Mouse (Mus musculus): Measurements from ENCODE around the gene Ech1.

Gene Ech1

GRCm38 (mm10) chr7:28824941-28825685 lies at the start of gene Ech1:
Ech1 (plus strand) TSS chr7:28825217.
- DNase-seq (ENCODE audit: low spot score) = peak; percentile 94

DNA sequence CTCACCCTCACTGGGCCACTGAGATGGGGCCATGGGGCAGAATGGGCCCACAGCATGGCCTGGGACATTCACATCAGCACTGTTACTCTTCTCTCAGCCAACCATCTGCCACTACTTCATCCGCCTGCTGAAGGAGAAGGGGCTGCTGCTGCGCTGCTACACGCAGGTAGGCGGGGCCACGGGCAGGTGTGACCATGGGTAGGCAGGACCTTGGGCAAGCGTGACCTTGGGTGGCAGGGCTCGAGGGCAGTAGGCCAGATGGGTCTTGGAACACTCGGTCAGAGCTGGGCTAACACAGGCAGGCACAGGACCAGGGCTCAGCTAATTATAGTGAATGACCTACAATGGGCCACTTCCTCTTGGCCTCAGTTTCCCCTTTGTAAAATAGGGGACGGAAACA lies 46.2 kb upstream of the Ech1 start:
- DNase-seq (ENCODE audit: low spot score) = no peak

DNA sequence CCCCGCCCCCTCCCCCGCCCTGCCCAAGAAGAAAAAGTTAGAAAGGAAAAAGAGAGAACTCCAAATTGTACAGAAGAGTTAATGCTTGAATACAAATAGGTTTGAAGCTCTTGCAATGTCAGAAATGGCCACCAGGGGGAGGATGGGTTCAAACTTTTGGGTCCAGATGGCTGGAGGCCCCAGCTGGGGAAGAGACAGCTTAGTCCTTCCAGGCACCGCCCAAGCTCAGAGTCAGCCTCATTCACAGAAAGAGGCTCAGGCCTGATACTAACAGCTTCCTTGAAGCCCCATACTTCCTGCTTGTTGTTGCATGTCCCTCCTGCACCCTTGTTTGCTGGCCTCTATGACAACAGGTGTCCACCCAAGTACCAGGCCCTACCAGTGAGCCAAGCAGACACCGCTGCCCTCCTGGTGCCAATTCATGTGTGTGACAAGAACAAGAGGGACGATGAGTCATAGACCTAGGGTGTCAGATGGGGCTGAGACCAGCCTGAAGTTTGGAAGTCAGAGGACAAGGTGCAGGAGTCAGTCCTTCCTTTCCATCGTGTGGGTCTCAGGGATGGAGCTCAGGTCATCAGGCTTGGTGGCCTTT lies 44.9 kb upstream of the Ech1 start:
- peak; percentile 89 for DNase-seq (ENCODE audit: low spot score)

GRCm38 (mm10) chr7:28780857-28781256 lies 44.2 kb upstream of the Ech1 start:
- no peak for DNase-seq (ENCODE audit: low spot score)

DNA sequence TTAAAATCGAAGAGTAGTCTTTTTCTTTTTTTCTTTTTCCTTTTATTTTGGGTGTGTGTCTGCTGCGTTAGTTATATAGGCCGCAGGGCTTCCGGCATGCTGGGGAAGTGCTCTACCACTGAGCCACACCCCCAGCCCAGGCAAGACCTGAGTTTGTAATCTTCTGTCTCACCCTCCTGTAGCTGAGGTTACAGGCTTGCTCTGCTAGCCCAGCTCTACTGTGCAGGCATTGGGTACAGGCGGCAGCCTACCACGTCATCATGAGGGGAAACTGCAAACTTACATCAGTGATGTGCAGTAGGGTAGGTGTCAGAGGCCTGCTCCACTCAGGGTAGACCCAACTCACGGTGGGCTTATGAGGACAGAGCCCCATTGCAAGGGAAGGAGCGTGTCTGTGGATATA lies 43.8 kb upstream of the Ech1 start:
- peak; percentile 57 for DNase-seq (ENCODE audit: low spot score)

GRCm38 (mm10) chr7:28785161-28785560 lies 39.9 kb upstream of the Ech1 start:
- DNase-seq (ENCODE audit: low spot score) = no peak

GRCm38 (mm10) chr7:28787884-28788283 lies 37.1 kb upstream of the Ech1 start:
- no peak for DNase-seq (ENCODE audit: low spot score)

GRCm38 (mm10) chr7:28788307-28789195 lies 36.5 kb upstream of the Ech1 start, which contains the start of gene Rinl:
Rinl (plus strand) TSS chr7:28788969.
- DNase-seq (ENCODE audit: low spot score) = peak; percentile 63

GRCm38 (mm10) chr7:28789235-28789634 lies 35.8 kb upstream of the Ech1 start:
- no peak for DNase-seq (ENCODE audit: low spot score)

DNA sequence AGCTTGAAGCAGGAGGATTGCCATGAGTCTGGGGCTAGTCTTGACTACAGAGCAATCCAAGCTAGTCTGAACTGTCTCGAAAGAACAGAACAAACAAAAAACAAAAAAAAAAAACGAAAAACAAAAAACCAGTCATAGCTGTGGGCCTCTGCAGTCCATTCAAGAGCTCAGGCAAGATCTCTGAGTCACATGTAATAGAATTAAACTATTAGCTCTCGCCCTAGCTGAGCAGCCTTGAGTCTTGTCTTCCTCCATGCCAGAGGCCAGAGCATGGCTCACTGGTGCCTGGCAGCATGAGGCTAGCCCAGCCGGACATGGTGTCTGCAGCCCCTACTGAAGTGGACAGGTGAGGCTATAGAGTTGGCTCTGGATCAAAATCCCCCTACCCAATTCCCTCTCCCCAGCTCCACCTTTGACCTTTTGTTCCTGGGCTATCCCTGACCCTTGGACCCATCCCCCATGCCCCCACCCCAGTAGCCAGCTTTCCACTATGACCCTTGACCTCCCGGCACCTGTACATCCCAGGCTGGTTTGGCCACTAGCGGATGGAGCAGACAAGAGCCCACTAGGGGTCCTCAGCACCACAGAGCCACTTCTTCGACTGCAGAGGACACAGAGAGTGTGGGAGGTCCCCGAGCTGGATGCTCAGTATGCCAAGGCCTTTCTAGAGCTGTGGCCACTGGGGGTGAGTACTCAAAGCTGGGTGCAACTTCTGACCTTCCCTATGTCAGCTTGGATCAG lies 34.8 kb upstream of the Ech1 start:
- no peak for DNase-seq (ENCODE audit: low spot score)

GRCm38 (mm10) chr7:28791706-28792105 lies 33.3 kb upstream of the Ech1 start:
- no peak for DNase-seq (ENCODE audit: low spot score)

DNA sequence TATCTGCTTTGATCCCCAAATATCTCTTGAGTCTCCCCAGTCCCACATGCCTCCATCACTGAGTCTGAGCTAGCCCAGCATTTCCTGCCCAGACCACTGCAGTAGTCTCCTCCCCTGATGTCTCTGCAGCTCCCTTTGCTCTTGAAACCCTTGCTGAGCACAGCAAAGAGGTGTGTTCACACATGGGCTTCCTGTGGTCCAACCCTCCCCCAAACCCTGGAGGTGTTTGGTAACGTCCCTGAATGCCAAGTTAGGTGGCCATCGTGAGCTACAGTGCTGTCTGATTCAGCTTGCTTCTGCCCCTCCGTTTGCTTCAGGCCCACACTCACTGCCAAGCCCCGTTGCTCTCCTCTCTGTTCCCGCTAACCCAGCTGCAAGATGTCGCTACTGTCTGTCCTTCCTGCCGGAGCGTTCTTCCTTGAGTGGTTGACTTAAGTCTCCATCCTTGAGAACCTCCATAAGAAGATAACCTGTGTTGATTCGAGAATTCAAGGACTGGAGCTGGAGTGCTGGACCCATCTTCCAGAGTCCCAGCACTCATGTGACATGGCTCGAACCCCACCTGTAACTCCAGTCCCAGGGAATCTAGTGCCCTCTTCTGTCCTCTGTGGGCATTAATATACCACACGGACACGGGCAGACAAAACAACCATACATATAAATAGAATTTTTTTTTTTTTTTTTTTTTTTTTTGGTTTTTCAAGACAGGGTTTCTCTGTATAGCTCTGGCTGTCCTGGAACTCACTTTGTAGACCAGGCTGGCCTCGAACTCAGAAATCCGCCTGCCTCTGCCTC lies 32.4 kb upstream of the Ech1 start:
- no peak for DNase-seq (ENCODE audit: low spot score)

GRCm38 (mm10) chr7:28793834-28794233 lies 31.2 kb upstream of the Ech1 start:
- DNase-seq (ENCODE audit: low spot score) = peak; percentile 58

GRCm38 (mm10) chr7:28794496-28794895 lies 30.5 kb upstream of the Ech1 start:
- no peak for DNase-seq (ENCODE audit: low spot score)

DNA sequence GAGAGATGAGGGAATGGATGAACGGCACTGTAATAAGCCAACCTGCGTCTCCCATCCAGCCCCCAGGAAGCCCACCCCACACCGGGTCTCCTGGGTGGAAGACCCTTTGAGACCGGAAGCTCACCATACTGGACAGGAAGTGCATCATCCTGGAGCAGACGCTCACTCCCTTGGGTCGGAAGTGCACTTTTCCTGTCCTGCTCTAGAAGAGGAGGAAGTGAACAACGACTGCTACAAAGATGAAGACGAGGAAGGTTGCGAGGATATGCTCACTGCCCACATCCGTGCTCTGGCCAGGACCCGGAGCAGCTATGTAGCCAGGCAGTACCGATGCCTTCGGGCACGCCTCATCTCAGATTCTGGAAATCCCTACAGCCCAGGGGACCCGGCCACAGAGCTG lies 29.2 kb upstream of the Ech1 start:
- no peak for DNase-seq (ENCODE audit: low spot score)

- peak; percentile 89 for DNase-seq (ENCODE audit: low spot score)
Measured at GRCm38 (mm10) chr7:28796562-28796975, 28.4 kb upstream of the Ech1 start.

DNA sequence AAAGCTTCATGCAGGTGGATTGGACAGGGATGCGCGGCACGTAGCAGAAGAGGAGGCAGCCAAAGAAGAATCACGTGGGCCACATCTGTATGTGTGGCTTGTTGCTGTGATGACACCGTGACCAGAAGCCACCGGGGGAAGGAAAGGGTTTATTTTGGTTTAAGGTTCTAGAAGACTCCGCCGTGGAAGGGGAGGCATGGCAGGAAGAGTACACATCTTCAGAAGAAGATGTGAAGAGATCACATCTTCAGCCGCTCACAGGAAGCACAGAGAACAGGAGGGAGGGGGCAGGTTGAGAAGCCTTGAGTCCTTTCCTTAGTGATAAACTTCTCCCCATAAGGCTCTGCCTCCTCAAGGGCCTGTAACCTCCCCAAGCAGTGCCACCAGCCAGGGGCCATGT lies 25.0 kb upstream of the Ech1 start:
- no peak for DNase-seq (ENCODE audit: low spot score)

- DNase-seq (ENCODE audit: low spot score) = no peak
Measured at GRCm38 (mm10) chr7:28801451-28801850, 23.6 kb upstream of the Ech1 start.

GRCm38 (mm10) chr7:28801901-28802670 lies 22.9 kb upstream of the Ech1 start:
- DNase-seq (ENCODE audit: low spot score) = peak; percentile 87

DNA sequence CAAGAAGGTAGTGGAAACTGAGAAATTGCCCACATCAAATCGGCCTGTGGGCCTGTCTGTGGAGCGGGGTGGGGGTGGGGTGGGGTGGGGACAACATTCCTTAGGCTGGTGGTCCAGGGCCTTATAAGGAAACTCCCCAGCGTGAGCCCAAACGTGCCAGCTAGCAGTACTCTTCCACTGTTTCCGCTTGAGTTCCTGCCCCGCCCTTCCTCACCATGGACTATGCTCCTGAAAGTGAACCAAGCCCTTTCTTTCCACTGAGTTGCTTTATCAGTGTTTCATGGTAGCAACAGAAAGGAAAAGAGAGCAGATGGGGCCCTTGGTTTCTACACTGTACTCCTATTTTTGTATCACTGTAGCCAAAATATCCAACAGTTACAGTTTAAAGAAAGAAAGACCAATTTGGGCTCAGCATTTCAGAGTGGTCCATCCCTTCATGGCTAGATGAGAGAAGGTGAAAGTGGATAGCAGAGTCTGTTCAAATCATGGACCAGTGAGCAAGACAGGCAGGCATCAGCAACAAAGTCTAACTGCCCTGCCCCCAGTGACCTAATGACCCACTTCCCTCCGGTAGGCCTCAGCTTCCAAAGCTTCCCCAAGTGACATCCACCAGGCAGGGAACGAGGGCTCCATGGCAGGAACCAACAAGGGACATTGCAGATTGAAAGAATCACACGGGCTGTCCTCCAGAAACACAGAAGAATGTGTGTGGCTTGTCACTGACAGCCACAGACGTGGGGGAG lies 22.0 kb upstream of the Ech1 start:
- DNase-seq (ENCODE audit: low spot score) = peak; percentile 80

Data from lung, postnatal 25 days (tissue).